Mouse (Mus musculus): Measurements from ENCODE around the gene Piezo1. TPM values are rescaled to one million over a fixed set of nuclear protein-coding genes. Genes with fewer than 3 reads are reported as not detected.

The Piezo1 gene
- polyA plus RNA-seq, 1 experiment from 2014 or later: 4.7 TPM

GRCm38 (mm10) chr8:122437708-122438331, 113.3 kb downstream of the Piezo1 start:
- Histone ChIP-seq H3K9me3 (peaks cover 4% of the 10 kb centered on the region; the same call in 1 of the 2 replicates), H3K4me1 (peaks cover 16% of the 10 kb centered on the region), H3K27ac (0 out of 2 replicates have a peak overlapping the region, but pooled peaks have one; percentile 5), H3K4me2 (no peak overlapping the region), H3K9ac (no peak overlapping the region), H3K27me3 (peaks cover 1% of the 10 kb centered on the region; the same call in 1 of the 2 replicates), H3K36me3 (replicated peaks) (peaks cover 62% of the 10 kb centered on the region), H3K4me3 (replicated peaks) (no peak overlapping the region)
- WGBS: 93% methylated on average over 13 of the region's 13 CpGs
- ATAC-seq (ENCODE audit: low FRiP score): no peak

- Histone ChIP-seq H3K4me1 (peaks cover 17% of the 10 kb centered on the region), H3K9ac (no peak overlapping the region), H3K9me3 (peaks cover 4% of the 10 kb centered on the region; the same call in 1 of the 2 replicates), H3K4me2 (no peak overlapping the region), H3K27me3 (peaks cover 11% of the 10 kb centered on the region; the same call in 1 of the 2 replicates), H3K27ac (no peak overlapping the region), H3K36me3 (replicated peaks) (peaks cover 62% of the 10 kb centered on the region), H3K4me3 (replicated peaks) (no peak overlapping the region)
- WGBS: 93% methylated on average over 20 of the region's 20 CpGs
- no peak for ATAC-seq (ENCODE audit: low FRiP score)
Observed at GRCm38 (mm10) chr8:122436586-122437125, 114.5 kb downstream of the Piezo1 start.

- no peak overlapping the region for H3K9ac ChIP-seq
- H3K9me3 ChIP-seq: peaks cover 4% of the 10 kb centered on the region; the same call in 1 of the 2 replicates
- peaks cover 62% of the 10 kb centered on the region for H3K36me3 ChIP-seq (replicated peaks)
- 96% methylated on average over 9 of the region's 9 CpGs for WGBS
- H3K4me2 ChIP-seq: no peak overlapping the region
- H3K4me1 ChIP-seq: peaks cover 18% of the 10 kb centered on the region
- H3K27me3 ChIP-seq: peaks cover 13% of the 10 kb centered on the region; the same call in 1 of the 2 replicates
- no peak overlapping the region for H3K4me3 ChIP-seq (replicated peaks)
- no peak overlapping the region for H3K27ac ChIP-seq
- ATAC-seq (ENCODE audit: low FRiP score): no peak
Observed at GRCm38 (mm10) chr8:122436146-122436545, 115.0 kb downstream of the Piezo1 start.

GRCm38 (mm10) chr8:122435375-122435774, 115.8 kb downstream of the Piezo1 start:
- Histone ChIP-seq H3K4me1 (peaks cover 18% of the 10 kb centered on the region), H3K9me3 (peaks cover 4% of the 10 kb centered on the region; the same call in 1 of the 2 replicates), H3K4me3 (replicated peaks) (no peak overlapping the region), H3K36me3 (replicated peaks) (peaks cover 62% of the 10 kb centered on the region), H3K4me2 (no peak overlapping the region), H3K9ac (no peak overlapping the region), H3K27ac (no peak overlapping the region), H3K27me3 (peaks cover 13% of the 10 kb centered on the region; the same call in 1 of the 2 replicates)
- WGBS: 89% methylated on average over 6 of the region's 6 CpGs
- no peak for ATAC-seq (ENCODE audit: low FRiP score)

GRCm38 (mm10) chr8:122433269-122433905, 117.7 kb downstream of the Piezo1 start:
- 74% methylated on average over 11 of the region's 11 CpGs for WGBS
- H3K4me3 ChIP-seq (replicated peaks): no peak overlapping the region

GRCm38 (mm10) chr8:122432443-122433268, 118.5 kb downstream of the Piezo1 start, which contains the start of gene Cyba:
Cyba (minus strand) TSS chr8:122432930.
- Histone ChIP-seq H3K27ac (no peak within 1 kb of the TSS), H3K9me3 (peaks cover 4% of the 10 kb centered on the region; the same call in 1 of the 2 replicates), H3K36me3 (replicated peaks) (peaks cover 39% of the 10 kb centered on the region), H3K4me1 (peaks cover 18% of the 10 kb centered on the region), H3K4me3 (replicated peaks) (peak within 1 kb of the TSS; percentile 42), H3K9ac (peak within 1 kb of the TSS; percentile 64), H3K27me3 (peaks cover 13% of the 10 kb centered on the region; the same call in 1 of the 2 replicates), H3K4me2 (peak within 1 kb of the TSS; percentile 76)
- WGBS: 5% methylated on average over 43 of the region's 45 CpGs
- ATAC-seq (ENCODE audit: low FRiP score): peak; percentile 76

More at GRCm38 (mm10) chr8:122433269-122433905, 117.7 kb downstream of the Piezo1 start:
- Histone ChIP-seq H3K27ac (no peak overlapping the region), H3K4me1 (peaks cover 18% of the 10 kb centered on the region), H3K27me3 (peaks cover 13% of the 10 kb centered on the region; the same call in 1 of the 2 replicates), H3K36me3 (replicated peaks) (peaks cover 47% of the 10 kb centered on the region), H3K9ac (peak overlapping the region; percentile 64; the same call in 1 of the 2 replicates), H3K4me2 (peak overlapping the region; percentile 76), H3K9me3 (peaks cover 4% of the 10 kb centered on the region; the same call in 1 of the 2 replicates)
- no peak; the same call in 1 of the 2 replicates for ATAC-seq (ENCODE audit: low FRiP score)

Small RNA genes lying within 50 kb of the gene (microRNA-seq; reads per million reads assigned to microRNA genes)
- gene Gm24366: not detected

Other genes starting within 250 kb of the Piezo1 start
- gene Trhr2, start 190.6 kb downstream of the Piezo1 start, polyA plus RNA-seq (2016; fragmentation: Nextera tagmentation; extraction: Ambion mirVana): not detected in 2 replicates
- gene Zc3h18, start 174.7 kb downstream of the Piezo1 start, polyA plus RNA-seq (2016; fragmentation: Nextera tagmentation; extraction: Ambion mirVana): 71.8 and 75.5 TPM in 2 replicates
- not detected in 2 replicates for gene Il17c, start 129.3 kb downstream of the Piezo1 start, polyA plus RNA-seq (2016; fragmentation: Nextera tagmentation; extraction: Ambion mirVana)
- 37.8 and 42.6 TPM in 2 replicates for gene Cyba, start 118.4 kb downstream of the Piezo1 start, polyA plus RNA-seq (2016; fragmentation: Nextera tagmentation; extraction: Ambion mirVana)
- gene Mvd, start 107.9 kb downstream of the Piezo1 start, polyA plus RNA-seq (2016; fragmentation: Nextera tagmentation; extraction: Ambion mirVana): 39.3 and 42.6 TPM in 2 replicates
- gene Snai3, start 90.6 kb downstream of the Piezo1 start, polyA plus RNA-seq (2016; fragmentation: Nextera tagmentation; extraction: Ambion mirVana): 0.15 TPM in 1 of 2 replicates, not detected in the other
- 35.1 and 35.4 TPM in 2 replicates for gene Rnf166, start 75.3 kb downstream of the Piezo1 start, polyA plus RNA-seq (2016; fragmentation: Nextera tagmentation; extraction: Ambion mirVana)
- gene Ctu2, start 75.2 kb downstream of the Piezo1 start, polyA plus RNA-seq (2016; fragmentation: Nextera tagmentation; extraction: Ambion mirVana): 79.6 and 83.2 TPM in 2 replicates
- gene Cdt1, start 16.7 kb upstream of the Piezo1 start, polyA plus RNA-seq (2016; fragmentation: Nextera tagmentation; extraction: Ambion mirVana): 43.7 and 46.0 TPM in 2 replicates
- 170 and 188 TPM in 2 replicates for gene Aprt, start 25.6 kb upstream of the Piezo1 start, polyA plus RNA-seq (2016; fragmentation: Nextera tagmentation; extraction: Ambion mirVana)
- 4.2 and 5.0 TPM in 2 replicates for gene Galns, start 60.1 kb upstream of the Piezo1 start, polyA plus RNA-seq (2016; fragmentation: Nextera tagmentation; extraction: Ambion mirVana)
- 42.2 and 44.2 TPM in 2 replicates for gene Trappc2l, start 60.3 kb upstream of the Piezo1 start, polyA plus RNA-seq (2016; fragmentation: Nextera tagmentation; extraction: Ambion mirVana)
- not detected in 2 replicates for gene Pabpn1l, start 71.4 kb upstream of the Piezo1 start, polyA plus RNA-seq (2016; fragmentation: Nextera tagmentation; extraction: Ambion mirVana)
- 12.2 and 12.4 TPM in 2 replicates for gene Cbfa2t3, start 147.8 kb upstream of the Piezo1 start, polyA plus RNA-seq (2016; fragmentation: Nextera tagmentation; extraction: Ambion mirVana)
- 16.1 and 17.3 TPM in 2 replicates for gene Acsf3, start 224.2 kb upstream of the Piezo1 start, polyA plus RNA-seq (2016; fragmentation: Nextera tagmentation; extraction: Ambion mirVana)

Measured in forebrain, embryonic 12.5 days (tissue).